Mouse (Mus musculus) megakaryocyte, embryonic 14.5 days (primary cell): ENCODE data around the gene Dnajb11.

Experiments
- FLI1 ChIP-seq: IDR thresholded peaks from 2 replicates; pipeline ENCODE4 v1.6.1; 2012; ENCODE audit warnings: low read length, inconsistent platforms, mixed read lengths
- GATA1 ChIP-seq: IDR thresholded peaks from 3 replicates; pipeline ENCODE4 v1.6.1; 2012; ENCODE audit warnings: mixed read lengths, low read length, inconsistent platforms, borderline replicate concordance

DNA sequence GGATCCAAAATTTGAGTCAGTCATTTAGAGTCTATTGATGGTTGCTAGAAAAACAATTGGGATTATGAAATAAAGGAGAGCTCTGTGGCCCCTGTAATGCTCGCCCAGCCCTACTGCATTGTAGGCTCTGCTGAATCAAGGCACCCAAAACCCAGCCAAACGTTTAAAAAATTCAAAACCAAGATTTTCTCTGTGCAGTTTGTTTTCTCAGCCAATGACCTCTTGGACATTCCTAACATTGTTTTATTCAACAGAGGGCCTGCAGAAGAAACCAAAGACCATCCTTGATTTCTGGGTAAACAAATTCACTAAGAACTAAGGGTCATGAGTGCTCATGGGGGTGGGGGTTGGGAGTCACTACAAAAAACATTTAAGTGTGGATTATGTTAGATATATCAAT is 46.2 kb upstream of the Dnajb11 start, which contains the start of gene Crygs:
- TF ChIP-seq FLI1: no peak
- TF ChIP-seq GATA1: no peak
